Mouse (Mus musculus) kidney, adult 18-20 months (tissue): ENCODE measurements around the gene Prrt3.
A peak's percentile ranks its signal among the peaks of the same experiment; 100 is the strongest.

Experiments
- DNase-seq: peaks from one replicate; pipeline ENCODE4 v3.0.0; 2021

The Prrt3 gene

DNA sequence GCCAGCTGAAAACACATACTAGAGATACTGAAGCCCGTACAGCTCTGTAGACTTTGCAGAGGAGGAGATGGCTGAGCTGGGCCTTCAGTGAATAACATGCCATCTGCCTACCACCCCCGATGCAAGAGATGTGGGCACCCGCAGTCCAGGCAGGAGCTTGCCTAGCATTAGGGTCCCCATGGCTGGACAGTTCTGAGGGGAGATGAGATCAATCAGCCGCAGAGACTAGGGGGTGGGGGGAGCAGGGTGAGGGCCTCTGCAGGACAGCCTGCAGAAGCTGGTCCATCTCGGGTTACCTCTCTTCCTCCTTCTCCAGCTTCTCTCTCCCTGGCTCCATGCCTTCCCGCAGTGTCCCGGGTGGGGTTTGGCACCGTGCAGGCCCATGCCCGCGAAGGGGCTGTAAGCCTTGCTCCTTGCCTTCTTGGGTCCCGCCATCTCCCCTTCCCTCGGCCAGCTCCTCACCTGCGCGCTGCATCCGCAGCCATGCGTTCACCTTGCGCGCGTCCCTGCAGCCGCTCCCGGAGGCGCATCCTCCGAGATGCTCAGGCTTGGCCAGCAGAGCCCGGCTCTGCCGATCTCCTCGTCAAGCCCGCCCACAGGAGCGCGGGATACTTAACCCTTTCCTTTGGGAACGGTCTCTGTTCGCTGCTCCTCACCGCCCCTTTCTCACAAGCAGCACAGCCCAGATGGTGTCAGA is at the start of gene Prrt3:
Gene Prrt3 (minus strand): TSS at position 544 of the 697 bp plus-strand sequence.
- no peak for DNase-seq

DNA sequence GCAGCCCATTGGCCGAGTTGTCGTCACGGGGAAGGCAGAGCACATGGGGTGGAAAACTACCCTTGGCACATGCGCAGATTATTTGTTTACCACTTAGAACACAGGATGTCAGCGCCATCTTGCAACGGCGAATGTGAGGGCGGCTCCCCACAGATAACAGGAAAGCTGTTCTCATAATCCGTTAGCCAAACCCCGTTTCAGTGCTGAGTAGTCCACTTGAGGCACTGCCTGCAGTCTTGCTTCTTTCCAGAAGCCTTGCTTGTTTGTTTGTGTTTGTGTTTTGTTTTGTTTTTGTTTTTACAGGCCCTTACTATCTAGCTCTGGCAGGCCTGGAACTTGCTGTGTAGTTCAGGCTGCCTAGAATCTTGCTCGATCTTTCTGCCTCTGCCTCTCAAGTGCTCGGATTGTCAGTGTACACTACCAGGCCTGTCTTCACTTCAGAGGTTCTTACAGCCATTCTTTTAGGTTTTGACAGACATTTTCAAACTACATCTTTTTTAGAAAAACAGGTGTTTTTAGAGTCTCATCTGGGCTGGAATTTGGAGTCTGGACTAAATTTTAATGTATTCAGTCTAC is 42.3 kb upstream of the Prrt3 start:
- DNase-seq, result no peak

DNA sequence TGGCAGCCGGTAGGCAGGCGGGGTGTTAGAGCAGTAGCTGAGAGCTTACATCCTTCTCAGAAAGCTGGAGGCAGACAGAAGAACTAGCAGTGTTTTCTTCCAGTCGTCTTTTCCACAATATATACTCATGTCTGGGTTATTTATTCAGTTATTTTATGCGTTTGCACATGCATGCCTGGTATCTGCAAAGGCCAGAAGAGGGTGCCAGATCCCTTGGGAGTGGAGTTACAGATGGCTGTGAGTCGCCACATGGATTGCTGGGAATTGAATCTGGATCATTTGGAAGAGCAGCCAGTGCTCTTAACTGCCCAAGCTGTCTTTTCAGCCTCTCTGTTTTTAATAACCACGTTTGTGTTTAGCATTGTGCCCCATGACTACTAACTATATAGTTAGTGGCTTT is 39.9 kb upstream of the Prrt3 start:
- no peak for DNase-seq

DNA sequence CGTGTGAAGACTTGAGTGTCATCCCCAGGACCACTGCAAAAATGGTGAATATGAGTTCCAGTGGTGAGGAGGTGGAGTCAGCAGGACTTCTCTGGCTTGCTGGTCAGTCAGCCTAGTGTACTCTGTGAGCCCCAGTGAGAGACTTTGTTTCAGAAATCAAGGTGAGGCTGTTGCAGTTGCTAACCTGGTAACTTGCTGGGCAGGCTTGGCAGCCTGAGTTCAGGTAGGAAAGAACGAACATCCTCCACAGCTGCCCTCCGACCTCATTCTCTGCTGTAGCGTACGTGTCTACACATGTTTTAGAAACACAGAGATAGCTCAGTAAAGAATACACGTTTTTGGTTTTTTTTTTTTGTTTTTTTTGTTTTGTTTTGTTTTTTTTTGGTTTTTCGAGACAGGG is 33.2 kb upstream of the Prrt3 start:
- DNase-seq, result no peak

DNA sequence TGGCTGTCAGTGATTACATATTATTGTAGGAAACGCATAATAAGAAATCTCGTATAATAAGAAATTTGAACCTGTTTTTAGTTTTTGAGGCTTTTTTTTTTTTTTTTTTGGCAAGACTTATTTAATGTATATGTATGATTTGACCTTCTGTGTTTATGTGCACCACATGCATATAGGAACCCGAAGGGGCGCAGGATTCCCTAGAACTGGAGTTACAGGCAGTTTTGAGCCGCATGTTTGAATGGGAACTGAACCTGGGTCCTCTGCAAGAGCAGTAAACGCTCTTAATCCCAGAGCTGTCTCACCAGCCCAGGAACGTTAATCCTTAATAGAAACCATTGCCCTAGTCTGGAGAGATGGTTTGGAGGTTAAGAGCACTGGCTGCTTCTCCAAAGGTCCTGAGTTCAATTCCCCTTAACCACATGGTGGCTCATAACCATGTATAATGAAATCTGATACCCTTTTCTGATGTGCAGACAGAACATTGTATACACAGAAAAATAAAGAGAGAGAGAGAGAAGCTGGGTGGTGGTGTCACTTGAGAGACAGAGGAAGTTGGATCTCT is 30.2 kb upstream of the Prrt3 start:
- no peak for DNase-seq

DNA sequence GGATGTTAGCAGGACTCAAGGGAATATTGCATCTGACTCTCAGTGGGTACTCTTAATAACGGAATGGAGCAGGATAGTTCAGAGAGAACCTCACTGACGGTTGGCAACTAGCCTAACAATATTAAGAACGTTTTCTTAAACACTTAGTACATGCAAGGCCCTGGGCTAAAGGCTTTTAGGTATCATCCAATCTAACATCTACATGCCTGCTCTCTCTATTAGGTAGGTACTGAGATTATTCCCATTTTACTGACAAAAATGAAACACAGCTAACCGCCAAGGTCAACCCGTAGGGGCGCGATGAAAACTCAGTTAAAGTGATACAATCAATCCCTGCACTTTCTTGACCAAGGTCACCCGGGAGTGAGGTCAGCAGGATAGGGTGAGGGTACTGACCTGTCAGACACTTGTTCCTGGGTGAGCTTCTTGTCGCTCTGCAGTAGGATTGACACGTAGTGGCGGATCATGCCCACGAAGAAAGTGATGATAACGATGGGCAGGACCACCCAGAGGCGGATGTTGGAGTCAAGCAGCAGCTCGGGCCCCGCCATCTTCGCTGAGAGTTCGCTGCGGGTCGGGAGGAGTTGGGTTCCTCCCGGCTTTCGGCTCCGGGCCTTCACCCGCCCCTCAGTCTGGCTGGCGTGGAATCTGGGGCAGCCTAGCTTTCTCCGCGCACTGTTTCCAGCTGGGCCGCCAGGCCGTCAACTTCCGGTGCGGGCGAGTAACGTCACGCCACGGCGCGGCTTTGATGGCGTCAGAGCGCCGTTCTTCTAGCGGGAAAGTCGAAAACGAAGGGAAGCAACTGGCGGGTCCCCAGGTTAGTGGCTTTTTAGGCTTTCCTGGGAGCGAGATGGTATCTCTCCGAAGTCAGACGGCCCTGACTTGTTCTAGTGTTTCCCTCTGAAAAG is 29.5 kb upstream of the Prrt3 start, which contains the start of the genes Emc3 and Fancd2:
Gene Emc3 (minus strand): TSS at position 721 of the 908 bp plus-strand sequence.
Gene Fancd2 (plus strand): TSS at position 751 of the 908 bp plus-strand sequence.
- DNase-seq, result peak; percentile 93

DNA sequence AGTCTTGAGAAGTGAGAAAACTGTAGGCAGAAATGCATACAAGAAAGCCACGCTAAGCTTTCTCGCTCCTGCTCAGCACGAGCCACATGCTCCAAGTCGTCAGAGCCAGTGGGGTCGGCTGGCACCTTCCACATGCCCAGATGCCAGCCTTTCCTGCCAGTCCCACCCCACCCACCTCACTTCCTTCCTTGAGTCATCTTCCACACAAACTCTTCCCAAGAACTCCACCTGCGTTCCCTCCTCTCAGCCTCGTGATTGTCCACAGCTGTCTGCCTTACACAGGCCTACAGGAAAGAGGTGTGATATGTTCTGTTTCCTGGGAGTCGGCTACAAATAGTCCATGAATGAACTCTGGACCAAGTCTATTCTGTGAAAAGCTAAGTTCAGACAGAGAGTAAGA is 21.7 kb upstream of the Prrt3 start:
- no peak for DNase-seq

DNA sequence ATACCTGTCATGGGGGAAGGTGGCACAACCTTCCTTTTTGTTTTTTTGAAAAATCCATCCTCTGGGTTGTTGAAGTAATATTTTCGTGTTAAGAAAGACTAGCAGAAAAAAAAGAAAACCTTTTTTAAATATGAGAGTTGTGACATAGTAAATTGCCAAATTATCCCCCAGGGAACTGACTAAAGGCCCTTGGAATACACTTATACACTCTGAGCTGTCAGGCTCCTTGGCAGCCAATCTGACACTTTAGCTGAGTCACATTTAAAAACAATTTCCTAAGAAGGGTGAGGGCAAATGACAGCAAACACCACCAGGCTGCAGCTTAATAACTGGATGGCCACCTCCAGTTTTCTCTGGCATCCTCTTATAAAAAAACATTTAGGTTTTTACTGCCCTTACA is 20.6 kb upstream of the Prrt3 start:
- DNase-seq, result no peak

DNA sequence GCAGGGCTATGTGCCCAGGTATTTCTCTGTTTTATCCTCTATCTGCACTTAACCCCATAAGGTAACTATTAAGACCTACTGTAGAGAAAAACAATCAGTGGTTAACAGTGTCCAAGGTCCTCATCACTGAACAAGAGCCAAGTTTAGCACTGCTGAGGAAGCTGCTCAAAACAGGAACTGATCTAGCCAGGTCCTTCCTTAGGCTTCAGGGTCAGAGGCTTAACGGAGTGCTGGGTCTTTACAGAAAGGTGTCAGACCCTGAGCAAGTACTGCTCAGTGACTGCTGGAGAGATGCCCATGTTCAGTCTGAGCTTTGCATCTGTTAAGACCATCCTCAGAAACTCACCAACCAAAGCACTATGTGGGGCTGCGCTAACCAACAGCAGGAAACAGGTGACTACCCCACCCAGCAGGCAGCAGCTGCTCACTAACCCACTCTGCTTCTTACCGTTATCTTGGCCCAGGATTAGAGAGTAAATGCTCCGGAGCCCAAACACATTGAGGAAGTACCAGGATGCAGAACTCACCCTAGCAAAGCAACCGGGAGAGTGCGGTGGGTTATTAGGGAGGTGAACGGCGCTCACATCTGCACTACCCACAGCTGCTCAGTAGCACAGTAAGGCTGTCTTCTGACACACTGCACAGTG is 15.8 kb upstream of the Prrt3 start:
- DNase-seq, result no peak

DNA sequence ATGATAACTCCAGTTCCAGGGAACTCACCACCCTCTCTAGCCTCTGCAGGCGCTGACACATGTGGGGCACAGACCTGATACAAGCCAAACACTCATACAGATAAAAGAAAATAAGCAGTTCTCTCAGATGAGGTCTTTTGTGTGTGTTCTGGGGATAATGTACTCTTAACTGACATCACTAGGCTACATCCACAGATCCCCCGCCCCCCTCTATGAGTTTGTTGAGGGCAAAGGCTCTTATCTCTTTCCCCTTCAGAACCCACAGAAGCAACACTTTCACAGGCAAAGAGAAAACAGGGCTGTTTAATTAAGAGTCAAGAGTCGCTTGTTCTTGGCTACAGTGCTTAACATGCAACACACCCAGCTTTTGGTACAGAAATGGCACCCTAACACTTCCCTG is 12.9 kb upstream of the Prrt3 start:
- DNase-seq, result no peak

DNA sequence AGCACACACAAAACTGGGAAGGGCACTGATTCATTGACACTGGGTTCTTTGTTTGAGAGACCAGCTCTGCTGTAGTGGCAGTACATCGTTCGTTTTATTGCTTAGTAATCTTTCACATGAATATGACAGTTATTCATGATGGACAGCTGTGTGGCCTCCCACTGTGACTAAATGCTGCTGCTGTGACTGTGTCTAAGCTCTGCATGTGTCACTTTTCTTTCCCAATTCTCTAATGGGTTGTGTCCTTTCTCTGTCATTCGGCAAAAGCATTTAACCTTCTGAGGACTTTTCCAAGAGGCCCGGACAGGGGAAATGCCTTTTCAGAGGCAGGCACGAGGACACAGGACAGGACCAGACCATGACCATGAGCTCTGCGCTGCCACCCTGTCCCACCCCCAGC is 12.2 kb upstream of the Prrt3 start:
- no peak for DNase-seq

DNA sequence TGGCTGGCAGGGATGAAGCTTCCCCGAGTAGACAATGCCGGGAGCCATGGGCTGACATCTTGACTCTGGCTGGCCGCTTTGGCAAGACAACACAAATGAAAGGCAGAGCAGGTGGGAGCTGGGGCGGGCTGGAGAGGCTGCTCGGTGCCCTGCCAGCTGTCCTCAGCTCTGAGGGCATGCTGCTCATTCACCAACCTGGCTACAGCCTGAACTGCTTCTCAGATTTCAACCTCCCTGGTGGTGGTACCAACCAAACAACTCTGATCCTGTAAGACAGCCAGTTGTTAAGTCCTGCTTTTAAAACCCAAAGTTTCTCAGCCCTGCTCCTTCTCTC is 7.2 kb upstream of the Prrt3 start:
- no peak for DNase-seq

DNA sequence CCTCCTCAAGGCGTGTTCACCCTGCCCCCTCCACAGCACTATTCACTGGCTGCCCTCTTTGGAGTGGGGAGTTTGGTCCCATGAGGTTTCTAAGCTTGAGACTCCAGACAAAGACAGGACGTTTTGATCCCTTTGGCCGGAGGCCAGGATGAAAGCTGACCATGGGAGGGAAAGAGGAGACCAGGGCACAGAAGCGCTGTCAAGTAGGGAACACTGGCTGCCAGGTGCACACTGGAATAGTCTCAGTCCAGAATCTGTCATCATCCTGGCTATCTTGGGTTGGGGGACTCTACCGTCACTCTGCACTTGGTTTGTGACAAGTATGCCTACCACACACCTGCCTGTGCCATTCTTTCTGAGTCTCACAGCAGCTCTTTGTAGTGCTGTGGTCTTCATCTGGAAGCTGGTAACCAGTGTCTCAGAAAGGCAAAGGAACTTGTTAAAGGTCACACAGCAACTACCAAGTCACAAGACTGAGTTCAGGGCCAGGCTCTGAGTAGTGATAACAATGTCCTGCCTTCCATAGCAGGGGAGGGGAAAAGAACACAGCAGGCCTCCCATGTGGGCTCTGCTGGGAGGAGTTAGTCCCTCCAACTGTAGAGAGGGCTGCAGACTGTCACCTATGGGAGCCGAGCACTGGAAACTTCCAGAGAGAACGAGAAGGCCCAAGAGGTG is 6.7 kb upstream of the Prrt3 start:
- no peak for DNase-seq

DNA sequence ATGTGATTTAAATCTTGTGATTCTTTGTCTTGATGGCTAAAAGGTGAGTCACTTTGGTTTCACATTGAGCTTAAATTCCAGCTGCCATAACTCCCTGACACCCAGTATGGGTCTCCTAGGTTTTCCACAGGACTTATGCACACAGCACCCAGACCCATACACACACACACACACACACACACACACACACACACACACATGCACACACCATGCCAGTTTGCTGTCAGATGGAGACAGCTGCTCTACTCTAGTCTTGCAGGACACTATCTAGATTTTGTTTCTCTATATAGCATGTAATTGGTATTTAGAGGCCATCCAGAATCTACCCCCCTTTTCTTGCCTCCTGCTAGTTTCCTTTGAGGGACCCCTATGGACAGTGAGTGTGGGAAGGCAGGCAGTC is 5.4 kb upstream of the Prrt3 start:
- DNase-seq, result no peak

DNA sequence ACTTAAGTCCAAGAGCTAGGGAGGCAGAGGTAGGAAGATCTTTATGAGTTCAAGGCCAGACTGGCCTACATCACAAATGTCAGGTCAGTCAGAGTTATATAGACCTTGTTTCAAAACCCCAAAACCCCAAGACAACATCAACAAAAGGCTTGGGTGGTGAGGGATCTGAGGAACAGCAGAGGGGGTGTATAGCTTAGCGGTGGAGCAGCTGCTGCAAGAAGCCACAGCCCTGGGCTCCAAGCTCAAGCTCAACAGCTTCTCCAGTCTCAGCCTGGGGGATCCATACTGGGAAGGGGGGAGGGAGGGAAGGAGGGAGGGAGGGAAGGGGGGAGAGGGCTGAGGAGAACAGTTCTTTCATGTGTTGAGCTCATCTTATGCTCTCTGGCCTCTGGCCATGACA is 4.0 kb upstream of the Prrt3 start:
- no peak for DNase-seq

DNA sequence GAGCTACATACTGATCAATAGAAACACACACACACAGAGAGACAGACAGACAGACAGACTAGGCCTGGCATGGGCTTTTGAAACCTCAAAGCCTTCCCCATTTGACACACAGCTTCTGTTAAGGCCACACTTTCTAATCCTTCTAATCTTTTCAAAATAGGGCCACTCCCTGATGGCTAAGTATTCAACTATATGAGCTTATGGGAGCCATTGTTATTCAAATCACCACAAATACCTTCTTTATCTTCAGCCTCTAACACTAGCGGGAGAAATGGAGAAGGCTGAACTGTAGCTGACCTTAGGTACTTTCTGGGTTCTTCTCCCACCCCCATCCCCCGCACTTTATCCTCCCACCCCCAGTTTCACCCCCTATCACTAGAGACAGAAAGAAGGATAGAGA is 1.1 kb upstream of the Prrt3 start:
- DNase-seq, result no peak

DNA sequence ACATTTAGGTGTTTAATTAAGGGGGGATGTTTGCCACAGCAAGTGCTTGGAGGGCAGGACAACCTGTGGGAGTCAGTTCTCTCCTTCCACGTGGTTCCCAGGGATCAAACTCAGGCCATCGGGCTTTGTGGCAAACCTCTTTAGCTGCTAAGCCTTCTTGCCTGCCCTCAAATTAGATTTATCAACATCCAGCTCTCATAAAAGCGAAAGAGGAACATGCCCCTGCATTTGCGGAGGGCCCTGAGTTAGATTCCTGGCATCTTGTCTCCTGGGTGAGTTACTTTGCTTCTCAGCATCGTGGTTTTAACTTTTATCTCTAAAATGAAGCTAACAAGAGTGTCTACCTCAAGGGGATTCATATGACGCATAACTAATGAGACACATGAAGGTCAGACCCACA is 2.4 kb downstream of the Prrt3 start:
- DNase-seq, result no peak

DNA sequence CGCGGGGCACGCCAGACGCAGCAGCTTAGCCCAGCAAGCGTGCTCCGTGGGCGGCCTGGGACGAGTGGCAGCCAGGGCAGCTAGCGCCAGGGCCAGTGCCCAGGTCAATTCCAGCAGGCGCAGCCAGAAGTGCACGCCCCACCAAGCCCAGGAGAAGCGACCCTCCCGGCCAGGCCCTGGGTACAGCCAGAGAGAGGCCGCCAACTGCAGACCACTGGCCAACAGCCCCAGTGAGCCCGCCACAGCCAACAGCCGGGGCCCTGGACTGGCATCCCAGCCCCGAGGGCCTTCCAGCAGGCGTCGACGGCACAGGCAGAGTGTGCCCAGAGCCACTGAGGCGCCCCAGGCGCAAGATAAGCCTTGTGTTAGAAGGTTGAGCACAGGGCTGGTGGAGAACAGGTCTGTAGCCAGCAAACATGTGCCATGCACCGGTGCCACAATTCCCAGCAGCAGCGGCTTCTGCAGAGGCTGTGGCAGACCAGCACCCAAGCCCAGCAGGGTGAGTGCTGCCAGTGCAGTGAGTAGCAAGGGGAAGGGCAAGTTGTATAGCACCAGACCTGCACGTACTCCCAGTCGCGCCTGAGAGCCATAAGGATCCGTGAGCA is 6.6 kb downstream of the Prrt3 start:
- DNase-seq, result no peak

DNA sequence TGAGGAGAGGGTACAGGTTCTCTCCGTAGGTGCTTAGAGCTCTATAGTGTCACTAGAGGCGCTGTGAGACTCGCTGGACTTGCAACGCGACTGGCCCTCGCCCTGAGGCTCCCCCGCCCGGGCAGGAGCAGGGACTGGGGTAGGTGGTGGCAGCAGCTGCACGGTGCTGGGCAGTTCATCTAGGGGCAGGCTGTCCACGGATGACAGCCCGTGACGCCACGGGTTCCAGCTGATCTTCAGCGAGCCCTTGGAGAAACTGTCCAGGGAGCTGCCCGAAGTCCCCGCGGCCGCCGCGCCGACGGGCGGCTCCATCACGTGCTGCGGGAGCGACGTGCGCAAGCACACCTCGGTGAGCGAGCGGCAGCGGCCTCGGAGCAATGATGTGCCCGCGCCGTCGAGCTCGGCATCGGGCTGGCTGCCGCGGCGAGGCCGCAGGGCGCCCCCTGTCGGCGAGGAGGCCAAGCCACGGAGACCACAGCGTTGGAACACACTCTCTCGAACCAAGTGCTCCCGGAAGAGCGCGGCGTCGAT is 7.4 kb downstream of the Prrt3 start:
- peak; percentile 83 for DNase-seq

DNA sequence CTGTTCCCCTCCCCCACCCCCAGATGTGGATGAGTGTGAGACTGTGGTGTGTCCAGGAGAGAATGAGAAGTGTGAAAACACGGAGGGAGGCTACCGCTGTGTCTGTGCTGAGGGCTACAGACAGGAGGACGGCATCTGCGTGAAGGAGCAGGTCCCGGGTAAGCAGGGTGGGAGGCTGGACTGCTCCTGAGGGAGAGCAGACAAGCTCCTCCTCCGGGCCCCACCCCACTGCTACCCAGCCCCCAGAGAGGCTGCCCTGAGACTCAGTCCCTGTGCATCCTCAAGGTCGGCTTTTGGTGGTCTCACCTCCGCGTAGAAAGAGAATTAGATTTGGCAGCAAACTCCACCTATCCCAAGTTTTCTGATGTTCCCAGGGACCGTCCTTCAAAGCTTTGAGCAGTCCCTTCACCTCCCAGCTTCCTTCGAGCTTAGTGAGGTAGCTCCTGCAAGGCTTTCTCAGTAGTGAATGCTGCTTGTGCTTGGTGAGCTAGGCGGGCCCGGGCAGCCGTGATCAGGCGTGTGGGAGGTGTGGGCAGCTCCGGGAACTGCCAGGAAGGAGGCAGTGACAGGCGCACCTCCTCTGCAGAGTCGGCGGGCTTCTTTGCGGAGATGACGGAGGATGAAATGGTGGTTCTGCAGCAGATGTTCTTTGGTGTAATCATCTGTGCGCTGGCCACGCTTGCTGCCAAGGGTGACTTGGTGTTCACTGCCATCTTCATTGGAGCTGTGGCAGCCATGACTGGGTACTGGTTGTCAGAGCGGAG is 9.4 kb downstream of the Prrt3 start:
- no peak for DNase-seq

DNA sequence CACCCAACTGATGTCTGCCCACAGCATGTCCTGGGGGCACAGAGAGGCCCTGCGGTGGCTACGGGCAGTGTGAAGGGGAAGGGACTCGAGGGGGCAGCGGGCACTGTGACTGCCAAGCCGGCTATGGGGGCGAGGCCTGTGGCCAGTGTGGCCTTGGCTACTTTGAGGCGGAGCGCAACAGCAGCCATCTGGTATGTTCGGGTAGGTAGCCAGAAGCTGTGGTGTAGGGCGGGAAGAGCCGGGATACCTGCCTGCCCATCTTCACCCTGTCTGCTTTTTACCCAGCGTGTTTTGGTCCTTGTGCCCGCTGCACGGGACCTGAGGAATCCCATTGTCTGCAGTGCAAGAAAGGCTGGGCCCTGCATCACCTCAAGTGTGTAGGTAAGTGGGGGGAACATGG is 12.3 kb downstream of the Prrt3 start:
- DNase-seq, result no peak
